Mouse (Mus musculus) forebrain, embryonic 16.5 days (tissue): ENCODE data around the gene Agtr1a. TPM values are rescaled to one million over a fixed set of nuclear protein-coding genes. Genes with fewer than 3 reads are reported as not detected.

Experiments used
- polyA plus RNA-seq: library from polyadenylated mRNA; unstranded; fragments of >200 nt; fragmentation: Nextera tagmentation; extraction: Ambion mirVana; gene quantifications from 2 replicates; pipeline ENCODE4 v1.2.1, GENCODE M21; 2015

Agtr1a gene
- polyA plus RNA-seq, 1 experiment from 2014 or later, result 0.91 TPM

Other genes starting within 250 kb of the Agtr1a start
- 2.3 and 3.5 TPM in 2 replicates for gene Mboat1, start 200.0 kb upstream of the Agtr1a start, polyA plus RNA-seq
- 227 and 233 TPM in 2 replicates for gene Uqcrfs1, start 208.9 kb downstream of the Agtr1a start, polyA plus RNA-seq